Mouse (Mus musculus): ENCODE data around the gene Fgfr2. TPM values are rescaled to one million over a fixed set of nuclear protein-coding genes. Genes with fewer than 3 reads are reported as not detected.

Fgfr2 gene
- polyA plus RNA-seq, 1 experiment = 3.0 TPM

DNA sequence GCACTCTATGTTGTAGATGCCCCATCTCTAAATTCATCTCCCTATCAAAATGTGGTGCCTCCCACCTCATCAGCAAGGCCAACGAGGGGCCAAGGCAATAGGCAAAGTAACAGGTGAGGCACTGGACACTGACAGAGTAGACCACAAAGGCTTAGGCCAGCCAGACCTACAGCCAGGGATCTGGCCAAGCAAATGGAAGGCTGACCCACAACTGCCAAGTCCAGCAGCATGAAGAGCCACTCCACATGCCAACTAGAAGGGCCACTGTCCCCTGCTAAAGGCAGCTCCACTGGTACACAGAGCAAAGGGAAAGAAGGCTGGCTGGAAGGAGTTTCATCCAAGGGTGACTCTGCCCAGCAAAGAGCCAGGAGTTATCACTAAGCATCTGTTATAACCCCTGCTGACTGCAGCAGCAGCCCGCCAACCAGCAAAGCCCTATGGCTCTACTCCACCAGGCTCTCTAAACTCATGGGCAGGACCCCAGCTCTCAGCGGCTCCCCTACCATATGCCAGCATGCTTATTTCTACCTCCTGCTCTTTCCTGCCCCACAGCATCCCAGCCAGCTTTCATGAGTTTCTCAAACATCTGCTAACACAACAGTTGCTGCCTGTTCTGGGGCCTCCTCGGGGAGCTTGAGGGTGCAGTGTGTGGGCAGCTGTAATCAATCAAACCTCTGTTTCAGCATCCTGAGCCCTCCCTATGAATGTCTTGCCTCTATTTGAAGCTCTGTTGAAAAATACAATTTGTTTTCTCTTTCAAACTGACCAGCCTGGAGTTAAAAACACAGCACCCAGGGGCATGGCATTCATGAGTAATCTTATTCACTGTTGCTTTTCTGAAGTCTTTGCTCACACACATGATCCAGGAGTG lies 369.4 kb downstream of the Fgfr2 start:
- Histone ChIP-seq H3K36me3 (ENCODE audit: control insufficient read depth, insufficient read depth, low read length) (no peaks in the 10 kb centered on the region), H3K27me3 (ENCODE audit: control insufficient read depth, insufficient read depth, low read length) (no peaks in the 10 kb centered on the region), H3K27ac (ENCODE audit: control insufficient read depth, insufficient read depth, low read depth, low read length) (no peak overlapping the region), H3K4me1 (ENCODE audit: control insufficient read depth, insufficient read depth, low read length) (no peaks in the 10 kb centered on the region; the same call in 1 of the 2 replicates), H3K4me3 (ENCODE audit: control insufficient read depth, low read depth, low read length) (no peak overlapping the region)
- TF ChIP-seq CTCF (IDR thresholded peaks at IDR 0.05; ENCODE audit: control insufficient read depth, insufficient read depth, insufficient replicate concordance, low read depth, low read length) = no peak
- no peak for TF ChIP-seq POLR2A (IDR thresholded peaks at IDR 0.05; ENCODE audit: control insufficient read depth, low read depth, low read length)

GRCm38 (mm10) chr7:132751716-132752115 lies 371.4 kb downstream of the Fgfr2 start:
- TF ChIP-seq CTCF (IDR thresholded peaks at IDR 0.05; ENCODE audit: control insufficient read depth, insufficient read depth, insufficient replicate concordance, low read depth, low read length) = no peak
- TF ChIP-seq POLR2A (IDR thresholded peaks at IDR 0.05; ENCODE audit: control insufficient read depth, low read depth, low read length) = no peak

DNA sequence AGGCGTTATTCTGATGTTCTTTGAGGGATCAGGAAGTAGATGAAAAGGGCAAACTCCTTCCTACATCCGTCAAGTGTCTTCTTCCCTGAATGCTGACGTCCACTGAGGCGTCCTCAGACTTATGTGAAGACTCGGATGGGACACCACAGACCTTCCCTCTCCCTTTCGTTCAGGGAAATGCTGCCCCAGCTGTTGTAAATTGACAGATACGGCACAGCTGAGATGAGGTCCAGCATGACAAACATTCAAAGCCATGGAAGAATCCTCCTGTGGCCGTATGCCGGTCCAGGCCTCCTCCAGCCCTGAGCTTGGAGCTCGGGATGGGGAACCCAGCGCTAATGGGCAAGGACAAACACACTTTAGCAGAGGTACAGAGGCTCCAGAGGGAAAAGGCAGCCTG lies 373.6 kb downstream of the Fgfr2 start:
- no peak overlapping the region for H3K4me3 ChIP-seq (ENCODE audit: control insufficient read depth, low read depth, low read length)
- no peak overlapping the region for H3K27ac ChIP-seq (ENCODE audit: control insufficient read depth, insufficient read depth, low read depth, low read length)
- H3K36me3 ChIP-seq (ENCODE audit: control insufficient read depth, insufficient read depth, low read length) = no peaks in the 10 kb centered on the region
- H3K27me3 ChIP-seq (ENCODE audit: control insufficient read depth, insufficient read depth, low read length) = no peaks in the 10 kb centered on the region
- no peaks in the 10 kb centered on the region; the same call in 1 of the 2 replicates for H3K4me1 ChIP-seq (ENCODE audit: control insufficient read depth, insufficient read depth, low read length)
- TF ChIP-seq POLR2A (IDR thresholded peaks at IDR 0.05; ENCODE audit: control insufficient read depth, low read depth, low read length) (no peak), CTCF (IDR thresholded peaks at IDR 0.05; ENCODE audit: control insufficient read depth, insufficient read depth, insufficient replicate concordance, low read depth, low read length) (no peak)

More at GRCm38 (mm10) chr7:132751716-132752115, 371.4 kb downstream of the Fgfr2 start:
- H3K4me3 ChIP-seq (ENCODE audit: control insufficient read depth, low read depth, low read length) = no peak overlapping the region
- no peaks in the 10 kb centered on the region for H3K36me3 ChIP-seq (ENCODE audit: control insufficient read depth, insufficient read depth, low read length)
- no peak overlapping the region for H3K27ac ChIP-seq (ENCODE audit: control insufficient read depth, insufficient read depth, low read depth, low read length)
- H3K4me1 ChIP-seq (ENCODE audit: control insufficient read depth, insufficient read depth, low read length) = no peaks in the 10 kb centered on the region; the same call in 1 of the 2 replicates
- no peaks in the 10 kb centered on the region for H3K27me3 ChIP-seq (ENCODE audit: control insufficient read depth, insufficient read depth, low read length)

DNA sequence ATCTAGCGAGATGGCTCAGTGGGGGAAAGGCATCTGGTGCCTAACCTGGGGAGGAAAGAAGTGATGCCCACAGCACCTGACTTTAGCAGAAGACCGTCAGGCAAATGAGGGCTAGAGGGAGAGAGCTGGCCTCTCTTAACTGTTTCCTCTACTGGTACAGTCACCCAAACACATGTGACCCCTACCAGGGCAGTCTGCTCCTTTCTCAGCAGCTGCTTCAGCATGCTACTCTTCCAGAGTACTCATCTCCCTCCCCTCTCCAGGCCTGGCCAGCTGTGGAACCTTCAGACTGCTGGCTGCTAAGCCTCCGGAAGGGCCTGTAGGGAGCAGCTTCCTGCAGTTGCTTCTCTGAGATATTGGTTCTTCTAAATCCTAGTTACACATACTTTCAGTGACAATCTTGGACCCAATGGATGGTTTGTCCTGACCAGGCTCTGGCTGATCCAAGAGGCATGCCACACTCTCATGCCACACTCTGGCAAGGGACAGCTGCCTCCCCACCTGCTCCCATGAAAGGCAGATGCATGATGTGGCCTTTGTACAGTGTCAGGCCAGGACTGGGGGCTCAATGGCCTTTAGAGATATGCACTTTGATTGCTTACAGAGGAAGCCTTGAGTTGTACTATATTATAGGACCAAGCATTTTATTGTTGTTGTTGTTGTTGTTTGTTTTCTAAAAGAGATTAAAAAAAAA lies 374.9 kb downstream of the Fgfr2 start:
- Histone ChIP-seq H3K27me3 (ENCODE audit: control insufficient read depth, insufficient read depth, low read length) (no peaks in the 10 kb centered on the region), H3K27ac (ENCODE audit: control insufficient read depth, insufficient read depth, low read depth, low read length) (no peak overlapping the region), H3K36me3 (ENCODE audit: control insufficient read depth, insufficient read depth, low read length) (no peaks in the 10 kb centered on the region), H3K4me1 (ENCODE audit: control insufficient read depth, insufficient read depth, low read length) (no peaks in the 10 kb centered on the region), H3K4me3 (ENCODE audit: control insufficient read depth, low read depth, low read length) (no peak overlapping the region)
- TF ChIP-seq POLR2A (IDR thresholded peaks at IDR 0.05; ENCODE audit: control insufficient read depth, low read depth, low read length) = no peak
- no peak for TF ChIP-seq CTCF (IDR thresholded peaks at IDR 0.05; ENCODE audit: control insufficient read depth, insufficient read depth, insufficient replicate concordance, low read depth, low read length)

GRCm38 (mm10) chr7:132747096-132747495 lies 376.1 kb downstream of the Fgfr2 start:
- H3K27ac ChIP-seq (ENCODE audit: control insufficient read depth, insufficient read depth, low read depth, low read length) = no peak overlapping the region
- TF ChIP-seq CTCF (IDR thresholded peaks at IDR 0.05; ENCODE audit: control insufficient read depth, insufficient read depth, insufficient replicate concordance, low read depth, low read length) = no peak
- TF ChIP-seq POLR2A (IDR thresholded peaks at IDR 0.05; ENCODE audit: control insufficient read depth, low read depth, low read length) = no peak
- H3K27me3 ChIP-seq (ENCODE audit: control insufficient read depth, insufficient read depth, low read length) = no peaks in the 10 kb centered on the region
- no peaks in the 10 kb centered on the region for H3K4me1 ChIP-seq (ENCODE audit: control insufficient read depth, insufficient read depth, low read length)
- no peak overlapping the region for H3K4me3 ChIP-seq (ENCODE audit: control insufficient read depth, low read depth, low read length)
- no peaks in the 10 kb centered on the region for H3K36me3 ChIP-seq (ENCODE audit: control insufficient read depth, insufficient read depth, low read length)

DNA sequence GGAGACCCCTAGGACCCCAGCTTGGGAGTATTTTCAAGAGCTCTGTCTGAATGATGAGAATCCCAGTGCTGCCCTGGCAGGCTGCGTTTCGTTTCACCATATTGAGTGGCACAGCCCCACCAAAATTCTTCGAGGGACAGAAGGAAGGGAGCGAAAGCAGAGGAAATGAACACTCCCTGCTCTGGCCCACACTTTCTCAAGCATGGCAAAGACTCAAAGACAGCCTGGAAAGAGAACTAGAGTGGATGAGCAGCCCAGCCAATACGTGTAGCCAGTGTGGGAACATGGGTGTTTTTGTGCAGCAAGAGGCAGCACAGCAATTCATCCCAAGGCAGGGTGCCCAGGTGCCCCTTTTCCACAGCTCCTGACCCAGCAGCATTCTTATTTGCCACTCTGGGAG lies 380.2 kb downstream of the Fgfr2 start:
- Histone ChIP-seq H3K4me3 (ENCODE audit: control insufficient read depth, low read depth, low read length) (no peak overlapping the region), H3K4me1 (ENCODE audit: control insufficient read depth, insufficient read depth, low read length) (no peaks in the 10 kb centered on the region), H3K27ac (ENCODE audit: control insufficient read depth, insufficient read depth, low read depth, low read length) (no peak overlapping the region), H3K36me3 (ENCODE audit: control insufficient read depth, insufficient read depth, low read length) (no peaks in the 10 kb centered on the region), H3K27me3 (ENCODE audit: control insufficient read depth, insufficient read depth, low read length) (no peaks in the 10 kb centered on the region)
- no peak for TF ChIP-seq POLR2A (IDR thresholded peaks at IDR 0.05; ENCODE audit: control insufficient read depth, low read depth, low read length)
- TF ChIP-seq CTCF (IDR thresholded peaks at IDR 0.05; ENCODE audit: control insufficient read depth, insufficient read depth, insufficient replicate concordance, low read depth, low read length) = no peak

- Histone ChIP-seq H3K4me1 (ENCODE audit: control insufficient read depth, insufficient read depth, low read length) (no peaks in the 10 kb centered on the region), H3K27me3 (ENCODE audit: control insufficient read depth, insufficient read depth, low read length) (no peaks in the 10 kb centered on the region), H3K36me3 (ENCODE audit: control insufficient read depth, insufficient read depth, low read length) (no peaks in the 10 kb centered on the region), H3K27ac (ENCODE audit: control insufficient read depth, insufficient read depth, low read depth, low read length) (no peak overlapping the region), H3K4me3 (ENCODE audit: control insufficient read depth, low read depth, low read length) (no peak overlapping the region)
- TF ChIP-seq POLR2A (IDR thresholded peaks at IDR 0.05; ENCODE audit: control insufficient read depth, low read depth, low read length) = no peak
- no peak for TF ChIP-seq CTCF (IDR thresholded peaks at IDR 0.05; ENCODE audit: control insufficient read depth, insufficient read depth, insufficient replicate concordance, low read depth, low read length)
Observed at GRCm38 (mm10) chr7:132739829-132740228, 383.3 kb downstream of the Fgfr2 start.
